Mouse (Mus musculus): ENCODE data around the gene Ccpg1os.

Gene Ccpg1os

DNA sequence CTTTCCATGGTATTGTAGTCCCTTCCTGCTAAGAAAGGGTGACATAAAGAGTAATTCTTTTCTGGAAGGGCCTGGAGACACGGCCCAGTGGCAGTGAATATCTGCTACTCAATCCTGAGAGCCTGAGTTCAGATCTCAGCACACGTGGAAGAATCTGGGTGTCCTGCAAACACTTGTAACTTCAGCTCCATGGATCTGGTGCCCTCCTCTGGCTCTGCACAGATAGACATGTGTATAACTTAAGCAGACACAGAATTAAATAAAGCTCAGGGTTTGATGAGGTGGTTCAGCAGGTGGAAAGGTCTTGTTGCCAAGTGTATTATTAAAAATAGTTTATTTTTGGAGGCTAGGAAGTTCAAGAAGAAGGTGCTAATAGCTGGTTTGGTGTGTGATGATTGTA, 15.3 kb upstream of the Ccpg1os start:
- POLR2A ChIA-PET: interaction anchor here in 2 of 4 experiments (0.7 to 1.3 kb wide), 3 partner anchors 8 to 32 kb away, joined by 3 read pairs; partner anchors contain the start of genes Ccpg1 (in 1 of the 2) and Ccpg1os (in 1 of the 2)
- CTCF ChIA-PET: interaction anchor here in 3 of 4 experiments (0.8 to 1.3 kb wide), 5 partner anchors 28 to 57 kb away, joined by 3 to 5 read pairs (median 3); no protein-coding TSS in a partner anchor

DNA sequence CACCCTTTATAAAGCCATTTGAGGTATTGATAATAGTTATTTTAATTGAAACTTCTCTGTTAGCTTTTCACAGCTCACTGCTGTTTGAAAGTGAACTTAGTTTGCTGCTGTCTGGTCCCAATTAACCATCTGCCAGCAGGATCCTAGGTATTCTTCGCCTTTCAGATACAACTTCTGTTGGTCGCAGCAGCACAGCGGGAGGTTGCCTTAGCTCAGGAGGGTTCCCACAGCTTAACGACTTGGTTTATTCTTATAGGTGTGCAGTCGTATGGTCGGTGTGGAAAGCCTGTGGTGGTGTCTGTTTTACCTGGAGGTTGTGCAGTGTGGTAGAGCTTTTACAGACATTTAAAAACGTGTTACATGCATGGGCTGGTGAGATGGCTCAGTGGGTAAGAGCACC, 11.6 kb upstream of the Ccpg1os start:
- CTCF ChIA-PET: interaction anchor here (0.5 to 3.4 kb wide), 17 partner anchors 10 to 227 kb away, joined by 3 to 14 read pairs (median 3); partner anchors contain the start of genes Ccpg1 (in 1 of the 4), Ccpg1os (in 1 of the 4), Dyx1c1 (in 1 of the 4) and Gm44503 (in 1 of the 4)
- POLR2A ChIA-PET: interaction anchor here in 3 of 4 experiments (0.6 to 4.8 kb wide), 31 partner anchors 7 to 1770 kb away, joined by 3 to 46 read pairs (median 4); partner anchors contain the start of genes Ccpg1 (in 3 of the 3), Ccpg1os (in 3 of the 3), Pigb (in 1 of the 3) and Rsl24d1 (in 1 of the 3)

DNA sequence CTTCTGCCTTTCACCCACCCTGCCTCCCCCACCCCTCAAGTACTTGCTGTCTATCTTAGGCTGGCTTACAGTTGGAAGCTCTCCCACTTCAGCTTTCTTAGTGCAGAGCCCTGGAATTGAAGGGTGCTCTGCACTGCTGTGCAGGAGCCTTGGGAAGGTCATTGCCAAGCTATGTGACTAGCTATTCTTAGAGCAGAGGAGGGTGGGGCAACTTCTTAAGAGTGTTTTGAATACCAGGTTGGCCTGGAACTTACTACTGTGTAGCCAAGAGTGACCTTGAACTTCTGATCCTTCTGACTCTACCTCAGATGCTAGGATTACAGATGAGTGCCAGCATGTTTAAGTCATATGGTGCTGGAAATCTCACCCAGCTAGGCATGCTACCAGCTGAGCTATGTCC, 11.0 kb upstream of the Ccpg1os start:
- POLR2A ChIA-PET: interaction anchor here in 3 of 4 experiments (0.6 to 4.8 kb wide), 42 partner anchors 8 to 1769 kb away, joined by 3 to 46 read pairs (median 4); partner anchors contain the start of genes Ccpg1 (in 3 of the 3), Ccpg1os (in 3 of the 3), Dyx1c1 (in 1 of the 3) and Gm20509 (in 1 of the 3)
- CTCF ChIA-PET: interaction anchor here (0.5 to 3.4 kb wide), 23 partner anchors 8 to 226 kb away, joined by 3 to 14 read pairs (median 3); partner anchors contain the start of genes Ccpg1 (in 1 of the 4), Ccpg1os (in 1 of the 4), Dyx1c1 (in 1 of the 4) and Gm44503 (in 1 of the 4)

DNA sequence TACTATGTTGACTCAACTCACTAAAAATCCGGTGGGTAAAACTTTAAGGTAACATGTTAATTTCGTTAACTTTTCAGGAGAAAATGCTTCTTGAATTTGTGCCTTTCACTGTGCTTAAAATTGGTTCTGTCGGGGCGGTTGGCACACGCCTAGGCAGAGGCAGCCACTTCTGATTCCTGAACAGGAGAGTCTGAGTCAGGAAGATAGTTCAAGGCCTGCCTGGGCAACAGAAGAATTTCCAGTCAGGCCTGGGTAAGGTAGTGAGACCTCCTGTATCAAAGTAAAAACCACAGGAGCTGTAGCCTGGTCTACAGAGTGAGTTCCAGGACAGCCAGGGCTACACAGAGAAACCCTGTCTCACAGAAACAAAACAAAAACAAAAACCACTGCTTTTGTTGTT, 7.4 kb upstream of the Ccpg1os start:
- ChIA-PET POLR2A (interaction anchor here in 3 of 4 experiments (0.6 to 4.8 kb wide), 5 partner anchors 7 to 40 kb away, joined by 3 to 46 read pairs (median 4); partner anchors contain the start of genes Ccpg1 (in 2 of the 3) and Ccpg1os (in 2 of the 3)), CTCF (interaction anchor here in 1 of 4 experiments (1.0 kb wide), 1 partner anchor 37 kb away, joined by 4 read pairs; no protein-coding TSS in a partner anchor)

DNA sequence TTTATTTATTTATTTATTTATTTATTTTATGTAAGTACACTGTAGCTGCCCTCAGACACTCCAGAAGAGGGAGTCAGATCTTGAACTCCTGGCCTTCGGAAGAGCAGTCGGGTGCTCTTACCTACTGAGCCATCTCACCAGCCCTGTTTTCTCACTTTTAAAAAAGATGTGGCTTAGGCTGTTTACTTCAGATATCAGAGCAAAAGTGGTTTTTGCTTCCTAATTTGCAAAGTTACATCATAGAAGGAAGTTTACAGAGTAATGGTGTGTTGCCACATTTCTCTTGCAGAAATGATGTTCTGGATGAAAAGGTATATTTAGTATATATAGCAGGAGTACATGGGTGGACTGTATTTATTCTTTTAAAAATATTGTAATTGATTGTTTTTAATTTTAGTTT, 6.2 kb upstream of the Ccpg1os start:
- POLR2A ChIA-PET: no interaction called here
- CTCF ChIA-PET: interaction anchor here in 1 of 4 experiments (0.6 kb wide), 1 partner anchor 103 kb away, joined by 5 read pairs; no protein-coding TSS in a partner anchor

DNA sequence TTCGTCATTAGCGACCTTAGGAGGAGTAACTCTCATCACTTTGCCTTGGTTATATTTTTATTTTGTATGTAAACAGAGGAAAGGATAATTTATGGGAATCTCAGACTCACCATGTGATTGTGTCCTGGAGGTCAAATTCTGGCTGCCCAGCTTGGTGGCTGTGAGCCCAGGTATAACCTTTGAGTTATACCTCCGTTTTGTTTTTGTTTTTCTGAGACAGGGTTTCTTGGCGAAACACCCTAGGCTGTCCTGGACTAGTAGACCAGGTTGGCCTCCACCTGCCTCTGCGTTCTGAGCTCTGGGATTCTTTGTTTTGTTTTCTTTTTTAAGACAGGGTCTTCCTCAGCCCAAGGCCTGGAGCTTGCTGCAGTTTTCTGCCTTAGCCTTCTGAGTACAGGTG, 3.5 kb upstream of the Ccpg1os start:
- POLR2A ChIA-PET: interaction anchor here in 2 of 4 experiments (0.6 to 1.6 kb wide), 5 partner anchors 7 to 124 kb away, joined by 3 to 10 read pairs (median 3); partner anchors contain the start of gene Rsl24d1 (in 1 of the 2)
- CTCF ChIA-PET: interaction anchor here in 1 of 4 experiments (1.5 kb wide), 1 partner anchor 103 kb away, joined by 3 read pairs; no protein-coding TSS in a partner anchor

DNA sequence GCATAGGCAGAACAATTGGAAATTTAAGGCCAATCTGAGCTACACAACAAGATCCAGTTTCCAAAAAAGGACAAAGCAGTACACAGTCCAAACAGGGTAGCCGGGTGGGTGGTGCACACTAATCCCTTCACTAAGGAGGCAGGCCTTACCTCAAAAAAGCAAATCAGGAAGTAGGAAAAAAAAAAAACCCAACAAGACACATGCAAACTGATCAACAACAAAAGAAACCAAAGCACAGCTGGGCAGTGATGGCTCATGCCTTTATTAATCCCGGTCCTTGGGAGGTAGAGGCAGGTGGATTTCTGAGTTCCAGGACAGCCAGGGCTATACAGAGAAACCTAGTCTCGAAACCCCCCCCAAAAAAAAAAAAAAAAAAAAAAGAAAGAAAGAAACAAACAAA, 2.5 kb upstream of the Ccpg1os start:
- POLR2A ChIA-PET: interaction anchor here in 2 of 4 experiments (1.1 to 1.6 kb wide), 5 partner anchors 8 to 79 kb away, joined by 3 to 13 read pairs (median 3); no protein-coding TSS in a partner anchor
- CTCF ChIA-PET: interaction anchor here in 2 of 4 experiments (0.6 to 1.5 kb wide), 2 partner anchors 13 to 104 kb away, joined by 3 read pairs; no protein-coding TSS in a partner anchor

DNA sequence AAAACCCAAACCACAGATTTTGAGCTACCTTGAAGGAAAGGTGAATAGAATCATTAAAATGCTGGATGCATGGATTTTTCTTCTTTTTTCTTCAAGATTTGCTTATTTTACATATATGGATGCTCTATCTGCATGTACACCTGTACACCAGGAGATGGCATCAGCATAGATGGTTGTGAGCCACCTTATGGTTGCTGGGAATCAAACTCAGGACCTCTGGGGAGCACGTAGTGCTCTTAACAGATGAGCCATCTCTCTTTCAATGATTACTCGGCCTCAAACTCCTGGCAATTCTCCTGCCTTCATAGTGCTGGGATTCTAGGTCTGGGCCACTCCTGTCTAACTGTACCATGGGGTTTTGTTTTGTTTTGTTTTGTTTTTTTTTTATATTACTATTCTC, 2.1 kb downstream of the Ccpg1os start:
- POLR2A ChIA-PET: interaction anchor here in 2 of 4 experiments (0.6 to 0.7 kb wide), 2 partner anchors 118 to 203 kb away, joined by 3 to 5 read pairs; no protein-coding TSS in a partner anchor
- CTCF ChIA-PET: no interaction called here

DNA sequence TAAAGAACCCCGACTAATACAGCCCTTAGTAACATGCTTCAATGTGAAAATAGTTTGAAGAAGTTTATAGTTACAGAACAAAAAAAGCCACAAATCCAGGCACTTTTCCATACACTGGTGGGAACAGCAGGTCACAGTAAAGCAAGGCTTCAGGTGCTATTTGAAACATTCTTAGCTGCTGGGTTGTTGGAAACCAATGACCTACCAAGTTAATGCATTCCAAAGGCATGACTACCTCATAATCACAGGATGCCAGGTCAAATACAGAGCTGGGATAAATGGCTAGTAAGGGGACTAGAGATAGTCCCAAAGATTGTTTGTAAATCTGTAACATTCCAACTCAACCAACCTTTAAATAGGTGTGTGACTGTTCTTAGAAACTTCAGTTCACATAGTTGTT, 9.9 kb downstream of the Ccpg1os start:
- ChIA-PET POLR2A (interaction anchor here in 1 of 4 experiments (1.4 kb wide), 1 partner anchor 63 kb away, joined by 3 read pairs; no protein-coding TSS in a partner anchor), CTCF (interaction anchor here in 3 of 4 experiments (1.0 to 1.2 kb wide), 3 partner anchors 62 to 117 kb away, joined by 3 to 6 read pairs (median 3); no protein-coding TSS in a partner anchor)

DNA sequence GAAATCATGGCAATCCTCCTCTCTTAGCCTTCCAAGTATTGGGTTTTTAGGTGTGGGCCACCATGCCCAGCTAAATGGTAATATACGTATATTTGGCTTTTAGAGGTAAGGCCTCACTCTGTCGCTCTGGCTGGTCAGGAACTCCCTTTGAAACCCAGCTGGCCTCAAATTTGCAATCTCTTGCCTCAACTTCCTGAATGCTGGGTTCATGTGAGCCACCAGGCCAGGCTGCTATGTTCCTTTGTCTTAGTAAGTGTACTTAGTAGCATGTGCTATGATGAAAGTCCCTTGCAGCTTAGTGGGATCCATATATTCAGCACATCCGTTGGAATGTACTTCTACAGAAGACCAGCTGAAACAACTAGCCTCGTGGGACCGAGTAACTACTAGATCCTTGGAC, 10.4 kb downstream of the Ccpg1os start:
- POLR2A ChIA-PET: interaction anchor here in 2 of 4 experiments (0.6 to 1.7 kb wide), 4 partner anchors 10 to 64 kb away, joined by 3 to 4 read pairs (median 4); partner anchors contain the start of genes Ccpg1 (in 1 of the 2), Ccpg1os (in 1 of the 2), Dyx1c1 (in 1 of the 2) and Gm44503 (in 1 of the 2)
- CTCF ChIA-PET: interaction anchor here (0.6 to 1.2 kb wide), 5 partner anchors 13 to 117 kb away, joined by 3 to 6 read pairs (median 3); no protein-coding TSS in a partner anchor

DNA sequence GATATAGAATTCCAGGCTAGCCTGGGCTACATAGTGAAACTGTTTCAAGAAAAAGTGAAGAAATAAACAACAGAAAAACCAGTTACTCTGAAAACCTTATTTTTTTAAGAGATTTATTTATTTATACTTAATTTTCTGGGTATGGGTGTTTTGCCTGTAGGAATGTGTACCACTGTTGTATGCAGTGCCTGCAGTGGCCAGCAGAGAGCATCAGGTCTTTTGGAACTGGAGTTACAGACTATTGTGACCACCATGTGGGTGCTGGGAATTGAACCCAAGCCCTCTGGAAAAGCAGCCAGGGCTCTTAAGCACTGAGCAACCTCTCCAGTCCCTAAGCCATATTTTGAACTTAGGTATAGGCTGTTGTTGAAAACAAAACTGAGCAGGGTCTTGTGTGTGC, 12.2 kb downstream of the Ccpg1os start:
- CTCF ChIA-PET: interaction anchor here in 1 of 4 experiments (0.8 to 1.9 kb wide), 2 partner anchors 28 to 119 kb away, joined by 4 to 5 read pairs; no protein-coding TSS in a partner anchor
- POLR2A ChIA-PET: interaction anchor here in 1 of 4 experiments (1.5 to 1.7 kb wide), 2 partner anchors 15 to 23 kb away, joined by 4 to 7 read pairs; partner anchors contain the start of genes Dyx1c1 and Gm44503

DNA sequence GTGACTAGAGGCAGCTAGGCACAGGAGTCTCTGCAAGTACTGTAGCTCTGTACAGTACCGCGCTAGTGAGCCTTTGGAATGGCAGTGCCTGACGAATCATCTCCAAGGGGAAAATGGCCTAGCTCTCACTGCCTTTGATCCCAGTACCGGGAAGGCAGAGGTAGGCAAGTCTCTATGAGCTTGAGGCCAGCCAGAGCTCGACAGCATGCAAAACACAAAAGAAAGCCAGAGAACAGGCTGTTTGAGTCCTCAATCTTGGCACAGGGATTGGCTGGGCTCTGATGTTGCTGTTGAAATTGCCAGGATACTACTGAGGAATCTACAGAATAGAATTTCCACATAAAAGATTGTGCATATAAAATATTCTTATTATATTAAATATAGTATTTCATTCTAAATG, 12.7 kb downstream of the Ccpg1os start:
- POLR2A ChIA-PET: interaction anchor here in 2 of 4 experiments (0.9 kb wide), 2 partner anchors 12 to 13 kb away, joined by 4 to 5 read pairs; partner anchors contain the start of genes Ccpg1 (in 1 of the 2) and Ccpg1os (in 1 of the 2)

DNA sequence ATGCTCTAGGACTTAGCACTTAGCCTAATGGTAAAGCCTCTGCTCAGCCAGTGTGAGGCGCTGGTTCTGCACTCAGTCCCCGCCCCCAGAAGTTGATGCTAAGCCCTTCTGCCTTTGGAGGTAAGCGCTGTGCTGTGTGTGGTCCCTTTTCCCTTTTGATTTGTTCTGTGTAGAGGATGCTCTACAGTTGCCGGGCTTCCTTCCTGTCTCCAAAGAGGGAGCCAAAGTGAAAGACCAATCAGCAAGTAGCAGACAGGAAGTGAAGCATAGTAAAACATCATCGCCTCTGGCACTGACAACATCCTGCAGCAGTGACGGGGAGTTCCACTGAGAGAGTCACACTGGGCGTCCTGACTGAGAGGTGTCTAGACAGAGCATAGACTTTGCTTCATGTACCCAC, 15.3 kb downstream of the Ccpg1os start:
- CTCF ChIA-PET: interaction anchor here in 2 of 4 experiments (1.3 to 1.7 kb wide), 2 partner anchors 27 to 122 kb away, joined by 3 to 4 read pairs; no protein-coding TSS in a partner anchor
- POLR2A ChIA-PET: interaction anchor here in 1 of 4 experiments (1.6 kb wide), 1 partner anchor 14 kb away, joined by 3 read pairs; no protein-coding TSS in a partner anchor

More for the DNA sequence above, 12.7 kb downstream of the Ccpg1os start:
- CTCF ChIA-PET: interaction anchor here in 1 of 4 experiments (0.6 to 1.9 kb wide), 3 partner anchors 28 to 207 kb away, joined by 3 to 5 read pairs (median 5); no protein-coding TSS in a partner anchor

DNA sequence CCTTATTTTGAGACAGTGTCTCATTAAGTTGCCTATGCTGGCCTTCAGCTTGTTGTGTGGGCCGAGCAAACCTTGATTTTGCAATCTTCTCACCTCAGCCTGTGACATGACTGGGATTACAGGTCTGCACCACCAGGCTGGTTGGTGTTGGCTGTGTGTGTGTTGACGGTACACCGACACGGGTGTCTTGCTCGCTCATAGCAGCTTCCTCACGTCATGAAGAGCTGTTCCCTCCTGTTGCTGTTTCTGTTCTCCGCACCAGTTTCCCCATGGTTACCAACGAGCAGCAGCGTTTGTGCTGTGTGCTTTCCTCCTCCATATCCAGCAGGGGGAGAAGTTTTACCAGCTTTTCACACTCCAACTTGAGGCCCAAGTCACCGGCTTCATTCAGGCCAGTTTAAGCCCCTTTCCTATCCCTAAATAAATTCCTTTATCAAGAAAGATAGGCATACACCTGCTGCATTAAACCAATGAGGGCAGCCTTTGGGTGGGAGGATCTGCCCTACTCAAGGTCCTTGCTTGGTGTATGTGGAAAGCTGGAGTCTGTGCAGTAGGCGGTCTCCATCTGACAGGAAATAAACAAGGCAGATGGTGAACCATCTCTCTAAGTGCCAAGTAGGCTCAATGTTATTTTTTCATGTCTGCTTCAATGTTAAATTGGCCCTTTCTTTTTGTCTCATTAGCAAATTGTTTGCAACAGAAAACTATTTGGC, 16.7 kb downstream of the Ccpg1os start:
- POLR2A ChIA-PET: interaction anchor here in 3 of 4 experiments (0.6 to 1.7 kb wide), 12 partner anchors 11 to 200 kb away, joined by 3 to 5 read pairs (median 3); partner anchors contain the start of gene Rab27a (in 1 of the 3)
- CTCF ChIA-PET: interaction anchor here (0.5 to 2.5 kb wide), 24 partner anchors 10 to 194 kb away, joined by 3 to 17 read pairs (median 4); partner anchors contain the start of genes Dyx1c1 (in 3 of the 4), Gm44503 (in 3 of the 4), Ccpg1 (in 1 of the 4) and Ccpg1os (in 1 of the 4)

DNA sequence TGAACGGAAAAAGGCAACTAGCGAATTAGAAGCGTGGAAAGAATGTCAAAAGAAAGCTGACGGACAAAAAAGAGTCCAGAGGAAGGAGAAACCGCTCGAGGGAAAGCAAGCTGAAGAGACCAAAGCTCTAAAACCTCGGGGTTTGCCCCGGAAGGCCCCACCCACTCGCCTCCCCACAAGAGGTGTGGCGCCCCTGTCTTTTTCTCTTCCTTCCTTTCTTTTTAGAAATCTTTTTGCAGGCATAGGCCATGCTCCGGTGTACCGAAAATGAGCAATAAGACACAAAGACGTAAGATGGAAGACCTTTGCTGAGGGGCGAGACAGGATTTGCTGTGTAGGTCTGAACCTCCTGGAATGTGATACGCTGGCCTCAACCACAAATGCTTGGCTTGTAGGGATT, 23.2 kb downstream of the Ccpg1os start:
- ChIA-PET POLR2A (interaction anchor here in 3 of 4 experiments (0.6 to 1.7 kb wide), 7 partner anchors 12 to 315 kb away, joined by 3 to 5 read pairs (median 4); partner anchors contain the start of genes Ccpg1 (in 1 of the 3) and Ccpg1os (in 1 of the 3)), CTCF (interaction anchor here in 2 of 4 experiments (0.6 to 1.3 kb wide), 2 partner anchors 82 to 123 kb away, joined by 3 to 8 read pairs; no protein-coding TSS in a partner anchor)

DNA sequence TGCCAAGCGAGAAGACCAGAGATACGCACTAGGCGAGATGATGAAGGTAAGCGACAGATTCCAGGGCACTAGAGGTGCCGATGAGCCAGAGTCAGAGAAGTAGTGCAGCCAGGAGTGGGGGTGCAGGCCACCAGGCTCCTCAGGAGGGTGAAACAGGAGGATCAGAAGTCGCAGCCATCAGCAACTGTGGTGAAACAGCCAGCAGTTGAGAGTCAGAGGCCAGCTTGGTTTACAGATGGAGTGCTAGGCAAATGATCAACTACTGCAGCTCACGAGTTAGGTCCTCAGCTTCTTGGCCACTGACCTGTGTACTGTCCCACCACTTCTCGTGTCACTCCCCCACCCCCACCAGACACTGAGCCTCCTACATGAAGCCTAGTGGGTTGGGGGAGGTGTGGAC, 23.8 kb downstream of the Ccpg1os start:
- CTCF ChIA-PET: interaction anchor here in 2 of 4 experiments (0.7 to 1.3 kb wide), 2 partner anchors 123 to 273 kb away, joined by 3 to 7 read pairs; no protein-coding TSS in a partner anchor
- POLR2A ChIA-PET: interaction anchor here in 2 of 4 experiments (1.1 to 1.7 kb wide), 6 partner anchors 24 to 430 kb away, joined by 3 to 5 read pairs (median 4); partner anchors contain the start of genes Ccpg1 (in 1 of the 2) and Ccpg1os (in 1 of the 2)

Data from embryonic stem cell, embryonic (primary cell).